Mouse (Mus musculus) CH12.LX (cell line): ENCODE results near the gene Aida. TPM values are rescaled to one million over a fixed set of nuclear protein-coding genes. Genes with fewer than 3 reads are reported as not detected.

Experiments
- DNase-seq: peaks from one replicate; pipeline ENCODE4 v3.0.0-alpha.2; 2013; ENCODE audit errors: extremely low read depth
- H3K27ac ChIP-seq: 2 replicates; pipeline ENCODE4 v1.5.1; 2012; ENCODE audit warnings: low read depth, mild to moderate bottlenecking, control low read depth, moderate library complexity; ENCODE audit not compliant: insufficient read depth
- H3K27me3 ChIP-seq: replicated peaks from 2 replicates; pipeline ENCODE3; 2012; ENCODE audit warnings: inconsistent platforms
- H3K36me3 ChIP-seq, 2 experiments: replicated peaks in 1 of 2; 2 replicates each; pipeline versions ENCODE3 to v1.6.1; 2012; ENCODE audit warnings: inconsistent platforms in 1 of 2, low read length in 1 of 2, mild to moderate bottlenecking in 1 of 2, mixed read lengths in 1 of 2, moderate library complexity in 1 of 2; ENCODE audit not compliant: control insufficient read depth in 1 of 2, insufficient read depth in 1 of 2
- H3K4me1 ChIP-seq, 2 experiments: 2 replicates each; pipeline ENCODE4 v1.6.1; 2012; ENCODE audit warnings: inconsistent platforms in 1 of 2, moderate library complexity in 1 of 2; ENCODE audit not compliant: insufficient read depth in 2 of 2, control insufficient read depth in 1 of 2
- H3K4me2 ChIP-seq: 2 replicates; pipeline ENCODE4 v1.6.1; 2012; ENCODE audit warnings: low read depth, mild to moderate bottlenecking, control low read depth; ENCODE audit not compliant: poor library complexity, insufficient read depth, severe bottlenecking
- H3K4me3 ChIP-seq, 3 experiments: fragments of 150-350 bp in 1 of 3; sonication (generic) in 1 of 3; replicated peaks in 1 of 3; 2 replicates each; pipeline versions ENCODE3 to v1.5.1; 2011 to 2012; ENCODE audit warnings: low read depth in 2 of 3, low read length in 2 of 3, mild to moderate bottlenecking in 2 of 3, moderate library complexity in 2 of 3, control low read depth in 1 of 3, improper control_type of control experiment in 1 of 3, inconsistent platforms in 1 of 3, mixed read lengths in 1 of 3; ENCODE audit not compliant: poor library complexity in 1 of 3
- H3K79me2 ChIP-seq: replicated peaks from 2 replicates; pipeline ENCODE4 v1.6.1; 2012; ENCODE audit warnings: mild to moderate bottlenecking, moderate library complexity; ENCODE audit not compliant: control insufficient read depth, poor library complexity, insufficient read depth, severe bottlenecking; ENCODE audit errors: extremely low read depth
- H3K9ac ChIP-seq: 2 replicates; pipeline ENCODE4 v1.6.1; 2012; ENCODE audit warnings: low read depth, mild to moderate bottlenecking, control low read depth, moderate library complexity; ENCODE audit not compliant: insufficient read depth
- H3K9me3 ChIP-seq: replicated peaks from 2 replicates; pipeline ENCODE3; 2012; ENCODE audit warnings: low read length, inconsistent platforms, mixed read lengths
- BHLHE40 ChIP-seq: IDR thresholded peaks from 2 replicates; pipeline ENCODE4 v1.6.1; 2011; ENCODE audit warnings: mild to moderate bottlenecking, low read depth, low read length, improper control_type of control experiment
- CHD2 ChIP-seq: IDR thresholded peaks from 2 replicates; pipeline ENCODE4 v1.6.1; 2011; ENCODE audit warnings: low read length, improper control_type of control experiment
- CTCF ChIP-seq, 2 experiments: IDR thresholded peaks in 1 of 2; conservative IDR thresholded peaks in 1 of 2; 2 replicates each; pipeline ENCODE4 v1.5.1; 2011 to 2012; ENCODE audit warnings: low read depth in 2 of 2, low read length in 2 of 2, improper control_type of control experiment in 1 of 2, inconsistent platforms in 1 of 2, mild to moderate bottlenecking in 1 of 2, moderate library complexity in 1 of 2
- EP300 ChIP-seq: IDR thresholded peaks from 2 replicates; pipeline ENCODE4 v1.6.1; 2011; ENCODE audit warnings: low read length, improper control_type of control experiment
- ETS1 ChIP-seq: conservative IDR thresholded peaks from 2 replicates; pipeline ENCODE4 v1.6.1; 2012; ENCODE audit warnings: low read depth, mild to moderate bottlenecking, inconsistent platforms, low read length, improper control_type of control experiment, moderate library complexity
- GABPA ChIP-seq: IDR thresholded peaks from 2 replicates; pipeline ENCODE4 v1.6.1; 2012; ENCODE audit warnings: low read depth, low read length, improper control_type of control experiment, inconsistent platforms; ENCODE audit not compliant: insufficient replicate concordance
- HCFC1 ChIP-seq: IDR thresholded peaks from 2 replicates; pipeline ENCODE4 v1.6.1; 2012; ENCODE audit warnings: low read depth, mild to moderate bottlenecking, inconsistent platforms, low read length, improper control_type of control experiment
- IRF4 ChIP-seq: IDR thresholded peaks from 2 replicates; pipeline ENCODE4 v1.6.1; 2014; ENCODE audit warnings: low read depth, mild to moderate bottlenecking, inconsistent platforms, low read length, improper control_type of control experiment
- JUN ChIP-seq: IDR thresholded peaks from 2 replicates; pipeline ENCODE4 v1.6.1; 2011; ENCODE audit warnings: low read depth, mild to moderate bottlenecking, low read length, improper control_type of control experiment, moderate library complexity; ENCODE audit not compliant: insufficient read depth
- KAT2A ChIP-seq: IDR thresholded peaks from 2 replicates; pipeline ENCODE4 v1.6.1; 2012; ENCODE audit warnings: low read length, improper control_type of control experiment, inconsistent platforms; ENCODE audit not compliant: insufficient replicate concordance
- MAFK ChIP-seq: IDR thresholded peaks from 2 replicates; pipeline ENCODE4 v1.6.1; 2011; ENCODE audit warnings: low read length, improper control_type of control experiment; ENCODE audit not compliant: insufficient replicate concordance
- MAX ChIP-seq: IDR thresholded peaks from 2 replicates; pipeline ENCODE4 v1.6.1; 2011; ENCODE audit warnings: low read length, improper control_type of control experiment
- MEF2A ChIP-seq: IDR thresholded peaks from 2 replicates; pipeline ENCODE4 v1.6.1; 2014; ENCODE audit warnings: low read depth, mild to moderate bottlenecking, inconsistent platforms, low read length, improper control_type of control experiment, borderline replicate concordance
- MXI1 ChIP-seq: IDR thresholded peaks from 2 replicates; pipeline ENCODE4 v1.6.1; 2011; ENCODE audit warnings: mild to moderate bottlenecking, low read depth, low read length, improper control_type of control experiment
- NELFE ChIP-seq: IDR thresholded peaks from 2 replicates; pipeline ENCODE4 v1.6.1; 2011; ENCODE audit warnings: low read depth, low read length, improper control_type of control experiment
- NRF1 ChIP-seq: IDR thresholded peaks from 2 replicates; pipeline ENCODE4 v1.6.1; 2014; ENCODE audit warnings: low read depth, mild to moderate bottlenecking, inconsistent platforms, low read length, improper control_type of control experiment, moderate library complexity
- PAX5 ChIP-seq: IDR thresholded peaks from 2 replicates; pipeline ENCODE4 v1.6.1; 2012; ENCODE audit warnings: low read length, inconsistent platforms, mixed read lengths
- POLR2A ChIP-seq: IDR thresholded peaks from 2 replicates; pipeline ENCODE4 v1.6.1; 2011; ENCODE audit warnings: low read depth, mild to moderate bottlenecking, improper control_type of control experiment, low read length
- POLR2AphosphoS2 ChIP-seq: IDR thresholded peaks from 2 replicates; pipeline ENCODE4 v1.6.1; 2011; ENCODE audit warnings: low read depth, low read length, improper control_type of control experiment
- RAD21 ChIP-seq: IDR thresholded peaks from 2 replicates; pipeline ENCODE4 v1.6.1; 2011; ENCODE audit warnings: low read depth, mild to moderate bottlenecking, low read length, improper control_type of control experiment, moderate library complexity
- RCOR1 ChIP-seq: conservative IDR thresholded peaks from 2 replicates; pipeline ENCODE4 v1.6.1; 2012; ENCODE audit warnings: low read depth, mild to moderate bottlenecking, inconsistent platforms, low read length, improper control_type of control experiment
- SIN3A ChIP-seq: IDR thresholded peaks from 2 replicates; pipeline ENCODE4 v1.6.1; 2012; ENCODE audit warnings: low read length, improper control_type of control experiment, inconsistent platforms
- SMC3 ChIP-seq: IDR thresholded peaks from 2 replicates; pipeline ENCODE4 v1.6.1; 2011; ENCODE audit warnings: low read depth, low read length, improper control_type of control experiment
- TBP ChIP-seq: conservative IDR thresholded peaks from 2 replicates; pipeline ENCODE4 v1.6.1; 2011; ENCODE audit warnings: low read depth, low read length, improper control_type of control experiment
- TCF12 ChIP-seq: IDR thresholded peaks from 2 replicates; pipeline ENCODE4 v1.6.1; 2014; ENCODE audit warnings: low read depth, mild to moderate bottlenecking, inconsistent platforms, low read length, improper control_type of control experiment
- UBTF ChIP-seq: IDR thresholded peaks from 2 replicates; pipeline ENCODE4 v1.6.1; 2012; ENCODE audit warnings: low read depth, mild to moderate bottlenecking, inconsistent platforms, low read length, improper control_type of control experiment, moderate library complexity
- USF1 ChIP-seq: IDR thresholded peaks from 2 replicates; pipeline ENCODE4 v1.6.1; 2014; ENCODE audit warnings: low read depth, mild to moderate bottlenecking, inconsistent platforms, low read length, improper control_type of control experiment
- USF2 ChIP-seq: conservative IDR thresholded peaks from 2 replicates; pipeline ENCODE4 v1.6.1; 2011; ENCODE audit warnings: low read depth, low read length, improper control_type of control experiment
- ZC3H11A ChIP-seq: IDR thresholded peaks from 2 replicates; pipeline ENCODE4 v1.6.1; 2012; ENCODE audit warnings: low read depth, mild to moderate bottlenecking, inconsistent platforms, low read length, improper control_type of control experiment
- ZKSCAN1 ChIP-seq: IDR thresholded peaks from 2 replicates; pipeline ENCODE4 v1.6.1; 2012; ENCODE audit warnings: low read depth, inconsistent platforms, low read length, improper control_type of control experiment, borderline replicate concordance
- ZMIZ1 ChIP-seq: IDR thresholded peaks from 2 replicates; pipeline ENCODE4 v1.6.1; 2012; ENCODE audit warnings: low read depth, mild to moderate bottlenecking, inconsistent platforms, low read length, improper control_type of control experiment
- ZNF384 ChIP-seq: IDR thresholded peaks from 2 replicates; pipeline ENCODE4 v1.6.1; 2012; ENCODE audit warnings: low read depth, low read length, improper control_type of control experiment, inconsistent platforms
- dilution Hi-C: fragments of 300-500 bp; cut with MboI; formaldehyde crosslinking; loops from 2 replicates; pipeline ENCODE4 v1.14.3; 2020; ENCODE audit warnings: low sequenced_read_pairs; ENCODE audit not compliant: extremely low pct_unique_long_range_greater_than_20kb, extremely low pct_ligation_motif_present
- in situ Hi-C: fragments of 300-500 bp; cut with MboI; formaldehyde crosslinking; loops from 3 replicates; pipeline ENCODE4 v1.14.3; 2019; ENCODE audit warnings: low sequenced_read_pairs, low pct_ligation_motif_present, low pct_unique_long_range_greater_than_20kb, mixed read lengths
- polyA plus RNA-seq: library from polyadenylated mRNA; unstranded; fragments of >175 nt; gene quantifications from 2 replicates; pipeline ENCODE4 v1.2.1, GENCODE M21; 2012; ENCODE audit warnings: low read depth; ENCODE audit not compliant: insufficient read length
- total RNA-seq, 2 experiments: library from RNA; depleted of rRNA; stranded (reverse); fragments of 300-350 nt in 1 of 2; fragments of >200 nt in 1 of 2; gene quantifications; 2 replicates each; pipeline ENCODE4 v1.2.3; 2012 to 2014

The Aida gene
- total and polyA plus RNA-seq, 3 experiments, result 11.0 to 45.2 (median 32.8) TPM

DNA sequence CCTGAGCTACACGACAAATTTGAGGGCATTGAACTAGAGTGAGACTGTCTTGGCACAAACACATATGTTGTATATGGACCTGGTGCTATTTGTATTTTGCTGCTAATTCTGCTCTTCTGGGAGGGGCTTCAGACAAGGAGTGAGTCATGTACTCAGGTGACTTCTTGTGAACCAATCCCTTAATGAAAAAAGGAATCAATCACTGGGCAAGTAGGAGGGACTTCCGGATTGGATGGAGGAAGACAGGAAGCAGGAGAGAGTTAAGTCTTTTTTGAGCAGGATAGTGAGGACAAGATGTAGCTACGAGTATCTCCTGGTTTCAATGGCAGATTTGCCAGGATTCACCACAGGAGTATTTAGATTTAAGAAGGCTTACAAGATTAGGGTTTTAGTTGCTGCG is 6.8 kb upstream of the Aida start:
- in situ Hi-C loops, result no loop called here
- Histone ChIP-seq H3K4me3 (no peak overlapping the region), H3K27me3 (no peaks in the 10 kb centered on the region), H3K4me1 (no peaks in the 10 kb centered on the region), H3K79me2 (peaks cover 12% of the 10 kb centered on the region), H3K9ac (no peak overlapping the region), H3K27ac (no peak overlapping the region), H3K9me3 (no peaks in the 10 kb centered on the region), H3K4me2 (no peak overlapping the region), H3K36me3 (peaks cover 70 to 93% of the 10 kb centered on the region in 2 experiments)
- no peak for DNase-seq
- TF ChIP-seq MAX (no peak), IRF4 (no peak), MXI1 (no peak), NELFE (no peak), MEF2A (no peak), PAX5 (no peak), ZMIZ1 (no peak), POLR2A (no peak), GABPA (no peak), MAFK (no peak), KAT2A (no peak), ZC3H11A (no peak), SMC3 (no peak)
- dilution Hi-C loops, result no loop called here

DNA sequence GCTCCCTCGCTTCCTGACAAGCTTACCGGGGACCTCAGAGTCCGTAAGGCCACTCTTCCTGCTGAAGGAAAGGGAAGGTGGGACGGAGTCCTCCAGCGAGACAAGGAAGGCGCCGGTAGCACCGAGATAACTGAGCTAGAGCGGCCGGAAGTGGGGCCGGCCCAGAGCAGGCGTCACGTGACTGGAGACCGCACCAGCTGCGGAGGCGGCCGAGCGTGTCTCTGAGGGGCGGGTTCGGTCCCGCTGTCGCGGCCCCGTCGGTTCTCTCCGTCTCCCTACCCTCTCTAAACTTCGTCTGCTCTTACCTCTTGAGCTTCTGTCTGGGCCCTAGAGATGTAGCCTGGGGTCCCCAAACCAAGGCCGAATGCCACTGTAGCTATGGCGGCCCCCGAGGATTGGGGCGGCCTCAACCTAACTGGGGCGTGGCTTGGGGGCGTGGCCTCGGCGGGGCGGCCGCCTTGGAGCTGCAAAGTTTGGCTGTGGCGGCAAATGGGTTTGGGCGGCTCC is 540 bp downstream of the Aida start, which contains the start of gene Brox:
Brox (minus strand) TSS at position 393 of the 507 bp plus-strand sequence.
- H3K27ac ChIP-seq, result peak within 1 kb of the TSS; percentile 63
- peak within 1 kb of the TSS; percentile 72 to 96 (median 82) for H3K4me3 ChIP-seq
- no peaks in the 10 kb centered on the region for H3K9me3 ChIP-seq
- dilution Hi-C loops, result no loop called here
- peaks cover 0 to 5% of the 10 kb centered on the region in 2 experiments; a peak in 1 of 4 replicates for H3K4me1 ChIP-seq
- no peaks in the 10 kb centered on the region for H3K27me3 ChIP-seq
- H3K9ac ChIP-seq, result peak within 1 kb of the TSS; percentile 76
- in situ Hi-C loops, result no loop called here
- H3K79me2 ChIP-seq, result peaks cover 23% of the 10 kb centered on the region
- DNase-seq, result peak; percentile 86
- H3K4me2 ChIP-seq, result peak within 1 kb of the TSS; percentile 39
- H3K36me3 ChIP-seq, result peaks cover 19 to 23% of the 10 kb centered on the region in 2 experiments
- peak; percentile 73 for TF ChIP-seq MXI1
- no peak for TF ChIP-seq ZC3H11A
- no peak for TF ChIP-seq MAFK
- peak; percentile 54 for TF ChIP-seq ETS1
- no peak for TF ChIP-seq CTCF (conservative IDR thresholded peaks at IDR 0.05 in 1 of 2, IDR thresholded peaks at IDR 0.05 in 1 of 2; ENCODE audit: low read depth in 2 of 2, low read length in 2 of 2)
- TF ChIP-seq NRF1, result no peak
- TF ChIP-seq SIN3A, result peak; percentile 89
- peak; percentile 90 for TF ChIP-seq MAX
- no peak for TF ChIP-seq JUN
- TF ChIP-seq GABPA, result no peak; the same call in 1 of the 2 replicates
- no peak for TF ChIP-seq SMC3
- peak; percentile 46; the same call in 1 of the 2 replicates for TF ChIP-seq TBP
- peak; percentile 82 for TF ChIP-seq HCFC1
- TF ChIP-seq EP300, result no peak
- peak; percentile 94 for TF ChIP-seq USF2
- TF ChIP-seq ZKSCAN1, result no peak
- TF ChIP-seq RCOR1, result no peak
- TF ChIP-seq KAT2A, result no peak
- peak; percentile 98 for TF ChIP-seq BHLHE40
- TF ChIP-seq TCF12, result peak; percentile 85
- peak; percentile 69; the same call in 1 of the 2 replicates for TF ChIP-seq POLR2A
- TF ChIP-seq CHD2, result no peak
- no peak for TF ChIP-seq UBTF
- TF ChIP-seq ZMIZ1, result peak; percentile 32
- TF ChIP-seq POLR2AphosphoS2, result no peak
- peak; percentile 96 for TF ChIP-seq USF1
- 0 out of 2 replicates have a peak, but pooled peaks have one; percentile 12 for TF ChIP-seq IRF4
- no peak for TF ChIP-seq ZNF384
- TF ChIP-seq RAD21, result no peak
